Mouse (Mus musculus) liver, adult 2 months (tissue): ENCODE measurements around the gene Gm49366.

Experiments used
- CTCF ChIP-seq: fragments of 200-500 bp; IDR thresholded peaks from 2 replicates; pipeline ENCODE4 v1.5.1; 2011; ENCODE audit warnings: low read depth, low read length, control low read depth
- POLR2A ChIP-seq: fragments of 200-500 bp; IDR thresholded peaks from 2 replicates; pipeline ENCODE4 v1.6.1; 2011; ENCODE audit warnings: low read length, control low read depth; ENCODE audit not compliant: insufficient read depth; ENCODE audit errors: extremely low read depth

DNA sequence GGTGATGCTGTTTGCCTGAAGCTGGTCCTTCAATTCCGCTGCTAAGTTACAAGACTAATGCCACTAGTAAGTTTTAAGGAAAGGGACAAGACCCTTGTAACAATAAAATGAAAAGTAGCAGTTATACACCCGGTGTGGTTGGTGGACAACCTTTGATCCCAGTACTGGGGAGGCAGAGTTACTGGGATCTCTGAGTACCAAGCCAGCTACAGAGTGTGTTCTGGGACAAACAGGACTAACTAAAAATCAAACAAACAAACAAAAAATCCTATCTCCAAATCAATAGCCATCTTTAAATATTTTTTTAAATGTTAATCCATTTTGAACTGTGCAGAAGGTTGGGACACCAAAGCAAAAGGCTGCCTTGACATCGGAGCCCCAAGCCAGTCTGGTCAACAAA is 28.5 kb upstream of the Gm49366 start:
- TF ChIP-seq CTCF (no peak), POLR2A (no peak)
